In the genomic region with DNA sequence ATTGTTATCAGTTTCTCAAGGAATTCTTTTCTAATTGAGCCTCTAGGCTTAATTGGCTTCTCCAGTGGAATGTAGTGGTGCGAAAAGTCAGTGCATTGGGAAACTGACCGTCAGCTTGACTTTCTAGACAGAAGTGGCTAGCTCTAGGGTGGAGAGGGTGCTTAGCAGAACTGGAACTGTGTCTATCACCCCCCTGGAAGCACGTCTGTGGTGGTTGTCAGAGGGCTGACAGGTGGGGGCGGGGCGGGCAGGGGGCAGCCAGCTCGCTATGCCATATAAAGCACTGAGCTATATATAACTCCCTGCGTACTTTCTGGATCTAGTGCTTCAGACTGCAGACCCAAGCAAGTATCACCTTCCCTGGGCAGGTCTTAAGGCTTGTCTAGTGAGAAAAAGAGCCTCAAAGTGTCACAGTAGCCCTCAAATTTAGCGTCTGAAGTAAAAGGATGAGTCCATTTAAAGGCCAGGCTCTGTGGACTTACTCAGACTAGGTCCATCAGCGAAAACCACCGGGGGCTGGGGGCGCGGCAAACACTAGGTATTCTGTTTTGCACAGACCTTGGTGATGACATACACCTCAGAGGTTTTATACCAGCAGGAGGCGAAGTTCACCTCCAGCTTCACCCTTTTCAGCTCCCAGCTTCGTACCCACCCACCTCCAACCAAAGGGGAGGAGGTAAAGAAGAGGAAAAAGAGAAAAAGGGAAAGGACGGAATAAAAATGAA, we compare ENCODE assay signal across 8 mouse cellular contexts. TPM values are rescaled to one million over a fixed set of nuclear protein-coding genes. Genes with fewer than 3 reads are reported as not detected.
DNase-seq lines count a peak whose midpoint lies in the region; ATAC-seq and TF ChIP-seq lines count a peak whose summit lies in the region.

No protein-coding gene starts in this region.

- TF ChIP-seq CTCF in layer of hippocampus, adult 2 months (conservative IDR thresholded peaks at IDR 0.05): peak; percentile 57
- TF ChIP-seq CTCF in cortical plate, adult 2 months (IDR thresholded peaks at IDR 0.05; ENCODE audit: extremely low read depth, insufficient read depth, low read length): no peak
- peak; percentile 39 for TF ChIP-seq CTCF in liver, embryonic 14.5 days (IDR thresholded peaks at IDR 0.05; ENCODE audit: low read depth)

- WGBS in liver, embryonic 14.5 days (ENCODE audit: insufficient replicate concordance): 8% methylated on average over 15 of the region's 15 CpGs
- WGBS in stomach, embryonic 15.5 days: 9% methylated on average over 15 of the region's 15 CpGs

- H3K9ac ChIP-seq in liver, embryonic 14.5 days (replicated peaks): no peak overlapping the region
- H3K9ac ChIP-seq in stomach, embryonic 15.5 days: peak overlapping the region; percentile 70

- no peaks in the 10 kb centered on the region for H3K36me3 ChIP-seq in liver, embryonic 14.5 days (replicated peaks; ENCODE audit: control insufficient read depth, insufficient read depth, low read depth)
- H3K36me3 ChIP-seq in stomach, embryonic 15.5 days: no peaks in the 10 kb centered on the region

- peak overlapping the region; percentile 85; the same call in 1 of the 2 replicates for H3K27ac ChIP-seq in layer of hippocampus, adult 2 months
- no peak overlapping the region; the same call in 1 of the 2 replicates for H3K27ac ChIP-seq in cortical plate, adult 2 months (ENCODE audit: insufficient read depth, low read length)
- no peak overlapping the region for H3K27ac ChIP-seq in liver, embryonic 14.5 days
- peak overlapping the region; percentile 93 for H3K27ac ChIP-seq in stomach, embryonic 15.5 days

- no peak for TF ChIP-seq EP300 in liver, embryonic 14.5 days (IDR thresholded peaks at IDR 0.05; ENCODE audit: low read depth)

- H3K4me1 ChIP-seq in cortical plate, adult 2 months (ENCODE audit: control insufficient read depth, insufficient read depth, low read length): no peaks in the 10 kb centered on the region; the same call in 1 of the 2 replicates
- peaks cover 4 to 5% of the 10 kb centered on the region in 2 experiments for H3K4me1 ChIP-seq in liver, embryonic 14.5 days (replicated peaks; ENCODE audit: control insufficient read depth in 2 of 2, insufficient read depth in 2 of 2, low read length in 1 of 2)
- peaks cover 37% of the 10 kb centered on the region for H3K4me1 ChIP-seq in stomach, embryonic 15.5 days

- no peak for DNase-seq in layer of hippocampus, adult 2 months (ENCODE audit: low spot score in 2 of 2)
- DNase-seq in layer of hippocampus, adult 9-11 months: no peak
- DNase-seq in heart, postnatal 4 days: peak; percentile 63
- no peak for DNase-seq in liver, embryonic 14.5 days (ENCODE audit: low read depth in 3 of 3, low spot score in 3 of 3)
- no peak for DNase-seq in layer of hippocampus, postnatal 36 days
- DNase-seq in right cerebral cortex, adult 2 months (ENCODE audit: low spot score in 2 of 2): no peak

- ATAC-seq in liver, embryonic 14.5 days (ENCODE audit: insufficient read depth): no peak
- ATAC-seq in stomach, embryonic 15.5 days (ENCODE audit: insufficient read depth, low FRiP score, low read depth): no peak

- H3K4me3 ChIP-seq in layer of hippocampus, adult 2 months: peak overlapping the region; percentile 62
- peak overlapping the region; percentile 59 for H3K4me3 ChIP-seq in cortical plate, adult 2 months (ENCODE audit: insufficient read depth, low read length)
- H3K4me3 ChIP-seq in liver, embryonic 14.5 days (ENCODE audit: insufficient read depth in 1 of 2, low read depth in 2 of 2, low read length in 2 of 2): peak overlapping the region; percentile 48
- peak overlapping the region; percentile 81 for H3K4me3 ChIP-seq in stomach, embryonic 15.5 days (replicated peaks)

- TF ChIP-seq POLR2A in cortical plate, adult 2 months (IDR thresholded peaks at IDR 0.05; ENCODE audit: extremely low read depth, insufficient read depth, low read length): no peak

- H3K9me3 ChIP-seq in liver, embryonic 14.5 days (ENCODE audit: control insufficient read depth, low read length): no peaks in the 10 kb centered on the region
- no peaks in the 10 kb centered on the region for H3K9me3 ChIP-seq in stomach, embryonic 15.5 days

- H3K4me2 ChIP-seq in liver, embryonic 14.5 days (ENCODE audit: low read depth): peak overlapping the region; percentile 64
- H3K4me2 ChIP-seq in stomach, embryonic 15.5 days: peak overlapping the region; percentile 84

- peaks cover 74% of the 10 kb centered on the region for H3K27me3 ChIP-seq in liver, embryonic 14.5 days (ENCODE audit: control insufficient read depth, insufficient read depth, low read length)
- H3K27me3 ChIP-seq in stomach, embryonic 15.5 days (replicated peaks): no peaks in the 10 kb centered on the region

RNA-seq across cellular contexts. Expression of a gene that starts 2.2 kb away (rescaled TPM):
- 100 to 1,000 TPM; 213 to 215 TPM for total RNA-seq in layer of hippocampus, adult 2 months (2021)
- 234 and 242 TPM in 2 replicates for polyA plus RNA-seq in cortical plate, adult 2 months (2012; rRNA removed)
- total RNA-seq in heart, postnatal 4 days (2021): 1,000 to 10,000 TPM; 7,269 to 8,107 TPM
- 49.2 and 87.4 TPM in 2 replicates for polyA plus RNA-seq in liver, embryonic 14.5 days (2012; rRNA removed)
- 113 and 116 TPM in 2 replicates for polyA plus RNA-seq in liver, embryonic 14.5 days (2014; fragmentation: Nextera tagmentation; extraction: Ambion mirVana)
- polyA plus RNA-seq in stomach, embryonic 15.5 days (2015; fragmentation: Nextera tagmentation; extraction: Ambion mirVana): 1,038 and 1,102 TPM in 2 replicates
- total RNA-seq in layer of hippocampus, postnatal 36 days (2021): 100 to 1,000 TPM; 219 to 236 TPM

Comparison
In these comparisons a context has a peak if more than half of its experiments do, and no peak if none do; other contexts are left out.
1. H3K27ac ChIP-seq: peak in layer of hippocampus, adult 2 months (single experiment) and stomach, embryonic 15.5 days (single experiment); none in cortical plate, adult 2 months (single experiment) and liver, embryonic 14.5 days (single experiment).
2. RNA of a gene that starts 2.2 kb away (total RNA-seq): 7,269 to 8,107 TPM in heart, postnatal 4 days; 219 to 236 TPM in layer of hippocampus, postnatal 36 days and 213 to 215 TPM in layer of hippocampus, adult 2 months; every median in the first group is over 10 times any median in the second.
3. Peak in every context shown above with its lines, with median percentiles within 50 percentile points of each other: H3K4me3 ChIP-seq.